Mouse (Mus musculus) urinary bladder, postnatal 10 days (tissue): ENCODE data around the gene Tmem209.

Experiments used
- DNase-seq: peaks from one replicate; pipeline ENCODE4 v3.0.0; 2022; ENCODE audit warnings: low spot score

Tmem209 gene

DNA sequence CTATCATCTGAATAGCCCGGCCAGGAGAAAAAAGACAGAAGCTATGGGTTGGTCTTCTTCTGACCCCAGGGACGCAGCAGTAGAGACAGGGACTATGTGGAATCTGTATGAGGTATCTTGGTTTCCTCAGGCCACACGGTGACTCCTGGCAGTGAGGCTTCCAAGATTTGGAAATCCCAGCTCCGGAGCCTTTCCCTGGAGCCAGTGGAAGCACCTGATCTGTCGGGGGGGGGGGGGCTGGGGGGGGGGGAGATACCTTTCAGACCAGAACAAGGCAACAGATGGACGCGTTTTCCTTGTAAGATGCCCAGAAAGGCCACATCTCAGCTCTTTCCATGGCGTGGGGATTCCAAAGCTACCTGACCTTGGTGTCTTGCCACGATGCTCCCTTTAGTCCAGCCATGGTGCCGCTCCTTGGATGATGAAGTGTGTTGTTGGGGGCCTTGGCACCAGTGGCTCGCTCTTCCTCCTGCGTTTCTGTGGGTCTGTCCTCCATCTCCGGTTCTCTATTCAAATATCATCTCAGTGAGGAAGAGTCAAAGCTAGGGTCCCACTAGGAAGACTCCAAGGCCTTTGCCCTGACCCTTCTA lies 47.7 kb downstream of the Tmem209 start:
- DNase-seq = no peak

DNA sequence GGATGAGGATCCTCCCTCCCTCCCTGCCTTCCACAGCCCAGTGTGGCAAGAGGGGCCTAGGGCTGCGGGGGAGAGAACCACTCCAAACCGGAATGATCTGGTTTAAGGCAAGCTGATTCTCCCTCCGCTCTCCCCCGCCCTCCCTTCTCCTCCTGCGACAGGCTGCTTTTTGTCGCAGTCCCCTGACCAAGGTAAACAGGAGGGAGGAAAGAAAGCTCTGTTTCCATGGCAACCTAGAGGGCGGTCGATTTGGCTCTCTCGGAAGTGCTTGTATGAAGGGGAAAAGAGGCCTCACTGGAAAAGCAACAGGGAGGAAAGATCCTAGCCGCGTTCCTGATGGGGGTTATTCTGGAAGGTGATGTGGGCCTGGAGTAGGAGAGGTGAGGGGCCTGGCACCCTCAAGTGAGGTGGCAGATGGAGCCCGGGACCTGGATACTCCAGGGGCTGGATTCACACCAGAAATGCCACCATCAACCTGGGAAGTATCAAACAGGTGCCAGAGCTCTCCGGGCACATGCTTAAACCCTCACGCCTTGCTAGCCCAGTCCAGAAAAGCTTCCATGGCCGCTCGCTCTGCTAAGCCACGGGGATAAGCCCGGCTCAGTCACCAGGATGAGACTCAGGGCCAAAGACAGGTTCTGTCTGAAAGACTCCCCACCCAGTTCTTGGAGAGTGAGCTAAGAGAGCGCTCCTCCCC lies 48.7 kb downstream of the Tmem209 start:
- no peak for DNase-seq

DNA sequence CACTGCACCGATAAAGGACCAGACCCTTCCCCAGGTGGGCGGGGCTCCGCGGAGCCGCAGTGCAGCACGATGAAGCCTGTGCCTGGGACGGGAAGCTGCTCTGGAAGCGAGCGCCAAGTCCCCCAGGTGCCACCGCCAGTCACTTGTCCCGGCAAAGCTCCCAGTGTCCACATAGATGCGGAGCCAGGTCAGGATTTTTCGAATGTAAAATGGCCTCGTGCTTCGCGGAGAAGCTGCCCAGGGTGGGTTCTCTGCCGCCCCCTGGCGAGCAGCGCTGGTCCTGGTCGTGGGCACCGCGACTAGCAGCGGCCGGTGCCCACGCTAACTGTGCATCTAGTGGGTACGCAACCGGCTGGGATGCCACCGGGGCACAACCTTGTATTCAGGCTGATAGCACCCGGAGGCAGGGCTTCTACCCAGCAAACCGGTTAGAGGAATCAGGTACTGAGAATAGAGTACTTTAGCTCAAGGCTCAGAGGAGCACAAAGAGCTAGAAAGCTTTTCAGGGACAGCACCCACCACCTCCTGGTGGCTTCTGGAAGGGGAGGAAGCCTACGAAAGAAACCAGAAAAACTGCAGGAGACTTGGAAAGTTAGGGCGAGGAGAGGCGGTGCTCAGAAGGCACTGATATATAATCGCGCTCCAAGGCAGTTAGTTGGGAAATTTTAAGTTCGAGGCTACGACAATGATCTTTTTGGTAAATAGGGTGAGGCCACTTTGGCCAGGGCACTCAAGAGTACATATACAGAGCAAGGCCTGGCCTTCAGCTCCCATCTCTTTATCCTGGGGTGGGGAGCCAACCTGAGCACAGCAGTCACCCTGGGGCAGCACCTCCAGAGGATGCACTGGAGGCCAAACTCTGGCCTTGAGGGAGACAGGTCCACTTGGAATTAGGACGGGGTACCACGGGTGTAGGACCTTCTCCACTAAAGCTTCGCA lies 49.5 kb downstream of the Tmem209 start:
- DNase-seq = no peak

DNA sequence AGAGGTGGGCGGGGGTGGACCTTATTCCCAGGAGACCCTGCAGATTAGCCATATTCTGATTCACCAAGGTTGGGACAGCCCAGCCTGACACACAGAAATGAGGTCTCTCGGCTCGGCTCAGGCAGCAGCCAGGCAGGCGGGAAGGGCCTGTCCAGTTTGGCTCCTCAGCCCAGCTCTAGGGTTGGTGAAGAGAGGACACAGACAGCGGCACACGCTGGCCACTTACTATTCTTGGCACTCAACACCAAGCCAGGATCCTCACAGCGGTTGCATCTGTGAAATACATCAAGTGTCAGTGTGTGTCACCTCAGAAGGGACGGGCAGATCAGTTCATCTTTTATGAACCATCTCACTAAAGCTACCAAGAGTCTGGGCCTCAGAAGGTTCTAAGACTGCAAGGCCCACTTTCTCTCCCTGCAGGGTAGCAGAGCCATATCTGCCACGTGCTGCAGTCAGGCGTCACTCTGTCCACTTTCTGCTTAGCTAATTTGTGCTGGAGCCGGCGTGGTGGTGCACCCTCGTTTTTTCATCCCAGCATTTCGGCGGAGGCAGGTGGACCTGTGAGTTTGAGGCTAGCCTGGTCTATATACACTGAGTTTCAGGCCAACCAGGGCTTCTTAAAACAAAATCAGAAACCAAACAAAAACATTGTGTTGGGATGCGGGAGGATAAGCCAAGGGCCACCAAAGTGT lies 50.4 kb downstream of the Tmem209 start:
- no peak for DNase-seq

DNA sequence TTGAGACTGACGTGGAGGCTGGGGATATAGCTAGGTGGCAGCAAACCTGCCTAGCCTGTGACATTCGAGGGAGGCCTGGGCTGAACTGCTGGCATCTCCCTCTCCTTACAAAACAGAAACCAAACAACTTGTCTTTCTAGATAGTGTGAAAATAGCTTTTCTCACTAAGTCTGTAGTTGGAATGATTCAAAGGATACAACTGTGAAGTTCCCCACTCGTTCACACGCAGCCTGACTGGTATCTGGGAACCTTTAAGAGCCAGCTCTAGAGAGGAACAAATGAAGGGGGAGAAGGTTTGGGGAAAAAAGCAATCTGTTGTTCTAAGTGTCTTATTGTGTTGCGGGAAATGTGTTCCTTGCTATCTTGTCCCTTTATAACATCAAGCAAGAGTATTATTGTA lies 51.0 kb downstream of the Tmem209 start:
- no peak for DNase-seq

DNA sequence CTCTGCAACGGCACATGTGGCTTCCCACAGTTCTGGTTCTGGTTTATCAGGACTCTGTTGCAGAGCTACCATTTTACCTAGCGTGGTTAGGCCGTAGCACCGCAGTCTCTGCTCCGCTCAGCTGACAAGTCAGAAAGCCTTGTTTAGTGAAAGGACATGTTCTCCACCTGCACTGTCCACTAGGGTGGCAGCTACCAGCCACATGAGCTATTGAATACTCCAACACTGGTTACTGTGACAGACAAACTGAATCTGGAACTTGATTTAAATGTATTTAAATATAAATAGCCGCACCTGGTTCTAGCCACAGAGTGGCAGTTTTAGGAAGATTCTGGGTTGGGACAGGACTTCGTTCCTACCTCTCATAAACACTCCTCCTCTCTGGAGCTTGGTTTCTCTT lies 52.6 kb downstream of the Tmem209 start:
- DNase-seq = no peak

DNA sequence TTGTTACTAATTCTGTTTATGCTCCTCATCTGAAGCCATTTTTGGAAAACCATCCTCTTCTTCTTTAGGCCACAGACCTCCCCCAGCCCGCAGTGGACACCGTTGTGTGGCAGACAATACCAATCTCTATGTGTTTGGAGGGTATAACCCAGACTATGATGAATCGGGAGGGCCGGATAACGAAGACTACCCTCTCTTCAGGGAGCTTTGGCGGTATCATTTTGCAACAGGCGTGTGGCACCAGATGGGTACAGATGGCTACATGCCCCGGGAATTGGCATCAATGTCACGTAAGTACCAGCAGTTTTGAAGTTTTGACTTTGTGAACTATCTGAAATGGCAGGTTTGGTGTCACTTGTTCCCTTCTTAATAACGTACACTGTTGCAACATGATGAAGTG lies 70.0 kb downstream of the Tmem209 start:
- DNase-seq = no peak

DNA sequence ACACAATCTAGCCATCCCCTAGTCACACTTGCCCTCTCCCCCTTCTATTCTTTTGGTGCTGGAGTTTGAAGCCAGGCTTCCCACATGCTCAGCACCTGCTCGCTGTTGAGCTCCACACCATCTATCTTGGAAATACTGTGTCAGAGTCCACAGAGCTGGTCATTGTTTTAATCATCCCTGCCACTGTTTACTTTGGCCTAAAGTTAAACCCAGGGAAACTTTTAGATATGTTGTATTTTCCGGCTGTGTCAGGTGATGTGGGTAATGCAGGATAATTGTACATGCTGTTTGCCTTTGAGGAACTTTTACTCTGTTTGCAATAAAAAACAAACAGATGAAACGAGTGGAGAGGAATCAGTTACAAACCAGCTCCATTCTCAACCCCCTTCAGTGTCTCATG lies 72.5 kb downstream of the Tmem209 start:
- DNase-seq = no peak

DNA sequence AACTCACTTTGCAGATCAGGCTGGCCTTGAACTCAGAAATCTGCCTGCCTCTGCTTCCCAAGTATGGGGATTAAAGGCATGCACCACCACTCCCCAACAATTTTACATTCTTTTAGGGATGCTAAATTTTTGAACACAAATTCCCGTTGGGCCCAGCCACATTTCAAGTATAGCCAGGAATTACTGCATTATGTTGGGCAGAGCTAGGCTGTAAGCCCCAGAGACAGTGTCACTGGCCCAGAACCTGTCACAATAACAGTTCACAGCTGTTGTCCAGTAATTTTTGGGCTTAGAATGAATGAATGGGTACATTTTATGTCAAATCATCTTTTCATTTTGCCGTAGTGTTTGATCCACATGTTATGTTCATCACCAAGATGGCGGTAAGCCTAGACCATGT lies 73.1 kb downstream of the Tmem209 start:
- DNase-seq = no peak

DNA sequence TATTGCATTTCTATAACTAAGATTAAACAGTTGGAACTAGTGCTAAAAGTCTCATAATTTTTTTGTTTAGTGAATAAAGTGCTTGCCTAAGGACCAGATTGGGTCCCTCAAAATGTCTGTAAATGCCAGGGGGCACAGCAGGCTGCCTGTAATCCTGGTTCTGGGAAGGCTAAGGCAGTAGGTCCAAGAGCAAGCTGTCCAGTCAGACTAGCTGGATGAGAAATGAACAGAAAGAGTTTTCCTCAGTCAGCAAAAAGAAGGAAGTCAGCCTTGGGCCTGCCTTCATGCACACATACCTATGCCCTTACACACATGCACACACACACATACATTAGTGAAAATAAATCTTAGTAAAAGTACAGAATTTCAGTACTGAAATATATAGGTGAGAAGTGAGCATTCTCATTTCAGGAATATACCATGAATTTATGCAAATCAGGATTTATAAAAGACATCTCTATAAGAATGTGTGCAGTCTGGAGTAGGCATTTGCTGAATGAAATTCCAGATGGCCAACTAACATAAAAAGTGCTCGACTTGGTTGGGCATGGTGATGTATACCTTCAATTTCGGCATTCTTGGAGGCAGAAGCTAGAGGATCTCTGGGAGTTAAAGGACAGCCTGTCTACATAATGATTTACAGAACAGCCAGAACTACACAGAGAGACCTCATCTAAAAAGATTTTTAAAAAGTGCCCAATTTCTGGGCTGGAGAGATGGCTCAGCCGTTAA lies 77.0 kb downstream of the Tmem209 start:
- DNase-seq = no peak
